Mouse (Mus musculus) myocyte (in vitro differentiated cells): ENCODE results near the gene Prrt4. TPM values are rescaled to one million over a fixed set of nuclear protein-coding genes. Genes with fewer than 3 reads are reported as not detected.
"Not testable (repeated sequence)": the region's sequence is repeated elsewhere in the genome, so short reads cannot be mapped to it uniquely, and the experiment has no call there.

Source experiments
- H3K27me3 ChIP-seq: one replicate; pipeline ENCODE4 v1.6.1; 2011; ENCODE audit not compliant: control insufficient read depth, insufficient read depth, insufficient read length
- H3K36me3 ChIP-seq: one replicate; pipeline ENCODE4 v1.6.1; 2011; ENCODE audit not compliant: control insufficient read depth, insufficient read depth
- H3K4me2 ChIP-seq: one replicate; pipeline ENCODE4 v1.6.1; 2011; ENCODE audit warnings: low read depth, control low read depth
- H3K4me3 ChIP-seq: one replicate; pipeline ENCODE4 v1.5.1; 2011; ENCODE audit warnings: mild to moderate bottlenecking, control low read depth, moderate library complexity
- H3K79me2 ChIP-seq: one replicate; pipeline ENCODE4 v1.6.1; 2011; ENCODE audit not compliant: control insufficient read depth, insufficient read depth
- H3ac ChIP-seq: one replicate; pipeline ENCODE4 v1.6.1; 2011; ENCODE audit not compliant: control insufficient read depth, insufficient read length
- CEBPB ChIP-seq: IDR thresholded peaks from 2 replicates; pipeline ENCODE4 v1.6.1; 2011; ENCODE audit warnings: mild to moderate bottlenecking, moderate library complexity; ENCODE audit not compliant: poor library complexity, insufficient read depth, severe bottlenecking
- E2F4 ChIP-seq: IDR thresholded peaks from one replicate; pipeline ENCODE4 v1.6.1; 2011; ENCODE audit warnings: mild to moderate bottlenecking, control low read depth, moderate library complexity; ENCODE audit not compliant: insufficient read depth
- MAX ChIP-seq: IDR thresholded peaks from one replicate; pipeline ENCODE4 v1.6.1; 2011; ENCODE audit warnings: low read depth, mild to moderate bottlenecking, control low read depth
- MYOD1 ChIP-seq, 3 experiments: IDR thresholded peaks; one replicate each; pipeline ENCODE4 v1.6.1; 2011; ENCODE audit warnings: control low read depth in 2 of 3, low read depth in 2 of 3, mild to moderate bottlenecking in 2 of 3, moderate library complexity in 1 of 3; ENCODE audit not compliant: insufficient read length in 2 of 3, control insufficient read depth in 1 of 3
- MYOG ChIP-seq, 3 experiments: IDR thresholded peaks; one replicate each; pipeline ENCODE4 v1.6.1; 2011; ENCODE audit warnings: control low read depth in 2 of 3, low read depth in 2 of 3, mild to moderate bottlenecking in 2 of 3; ENCODE audit not compliant: insufficient read length in 2 of 3, control insufficient read depth in 1 of 3, insufficient read depth in 1 of 3
- POLR2A ChIP-seq: IDR thresholded peaks from one replicate; pipeline ENCODE4 v1.6.1; 2011; ENCODE audit warnings: low read depth, mild to moderate bottlenecking, control low read depth, moderate library complexity; ENCODE audit not compliant: insufficient read length
- POLR2AphosphoS2 ChIP-seq: IDR thresholded peaks from one replicate; pipeline ENCODE4 v1.6.1; 2011; ENCODE audit warnings: low read depth, control low read depth; ENCODE audit not compliant: insufficient read length
- REST ChIP-seq: IDR thresholded peaks from one replicate; pipeline ENCODE4 v1.6.1; 2011; ENCODE audit warnings: mild to moderate bottlenecking, control low read depth, moderate library complexity; ENCODE audit not compliant: insufficient read depth, insufficient read length
- SRF ChIP-seq: IDR thresholded peaks from one replicate; pipeline ENCODE4 v1.6.1; 2011; ENCODE audit warnings: low read depth; ENCODE audit not compliant: control insufficient read depth, insufficient read length
- TCF12 ChIP-seq: IDR thresholded peaks from one replicate; pipeline ENCODE4 v1.6.1; 2011; ENCODE audit warnings: mild to moderate bottlenecking, control low read depth; ENCODE audit not compliant: poor library complexity, insufficient read depth, severe bottlenecking
- TCF3 ChIP-seq: IDR thresholded peaks from one replicate; pipeline ENCODE4 v1.6.1; 2011; ENCODE audit warnings: low read depth, control low read depth; ENCODE audit not compliant: insufficient read length
- USF1 ChIP-seq: IDR thresholded peaks from one replicate; pipeline ENCODE4 v1.6.1; 2011; ENCODE audit warnings: low read depth, mild to moderate bottlenecking, control low read depth, moderate library complexity
- polyA plus RNA-seq: library from polyadenylated mRNA; unstranded; fragments of >200 nt; fragmentation: generic; extraction: Trizol; gene quantifications from one replicate; pipeline ENCODE4 v1.2.1, GENCODE M21; 2012; ENCODE audit warnings: missing spikeins

Gene Prrt4
- polyA plus RNA-seq, 1 experiment, result 0.37 TPM

- H3K36me3 ChIP-seq, result no peaks in the 10 kb centered on the region
- H3K4me3 ChIP-seq, result no peak overlapping the region
- TF ChIP-seq POLR2AphosphoS2 (no peak), MYOD1 (IDR thresholded peaks at IDR 0.05; ENCODE audit: control insufficient read depth in 1 of 3, insufficient read length in 2 of 3, low read depth in 2 of 3) (no peak)
- H3K27me3 ChIP-seq, result peaks cover 35% of the 10 kb centered on the region
- no peak overlapping the region for H3ac ChIP-seq
- peaks cover 5% of the 10 kb centered on the region for H3K79me2 ChIP-seq
- no peak overlapping the region for H3K4me2 ChIP-seq
These were observed 10.5 kb downstream of the Prrt4 start for GRCm38 (mm10) chr6:29168871-29169270.

- Histone ChIP-seq H3K36me3 (no peaks in the 10 kb centered on the region), H3K4me3 (no peak overlapping the region), H3K27me3 (peaks cover 19% of the 10 kb centered on the region), H3ac (no peak overlapping the region), H3K4me2 (no peak overlapping the region), H3K79me2 (peaks cover 27% of the 10 kb centered on the region)
- no peak for TF ChIP-seq SRF
- no peak for TF ChIP-seq TCF12
- no peak for TF ChIP-seq MYOG (IDR thresholded peaks at IDR 0.05; ENCODE audit: control insufficient read depth in 1 of 3, insufficient read depth in 1 of 3, insufficient read length in 2 of 3, low read depth in 2 of 3)
- TF ChIP-seq TCF3, result no peak
- no peak for TF ChIP-seq POLR2AphosphoS2
- no peak for TF ChIP-seq CEBPB
- no peak for TF ChIP-seq POLR2A
- TF ChIP-seq E2F4, result no peak
- TF ChIP-seq MAX, result no peak
- no peak for TF ChIP-seq USF1
- no peak for TF ChIP-seq MYOD1 (IDR thresholded peaks at IDR 0.05; ENCODE audit: control insufficient read depth in 1 of 3, insufficient read length in 2 of 3, low read depth in 2 of 3)
- no peak for TF ChIP-seq REST
These were observed 13.2 kb downstream of the Prrt4 start for GRCm38 (mm10) chr6:29166196-29166595.

GRCm38 (mm10) chr6:29164314-29165244 lies 14.8 kb downstream of the Prrt4 start, which contains the start of gene Rbm28:
TSS of gene Rbm28 (minus strand) at chr6:29165006.
- peaks cover 5% of the 10 kb centered on the region for H3K27me3 ChIP-seq
- peaks cover 8% of the 10 kb centered on the region for H3K36me3 ChIP-seq
- peaks cover 28% of the 10 kb centered on the region for H3K79me2 ChIP-seq
- peak within 1 kb of the TSS; percentile 93 for H3K4me2 ChIP-seq
- peak within 1 kb of the TSS; percentile 90 for H3ac ChIP-seq
- TF ChIP-seq USF1, result no peak
- TF ChIP-seq MAX, result peak; percentile 33
- no peak for TF ChIP-seq MYOG (IDR thresholded peaks at IDR 0.05; ENCODE audit: control insufficient read depth in 1 of 3, insufficient read depth in 1 of 3, insufficient read length in 2 of 3, low read depth in 2 of 3)
- TF ChIP-seq CEBPB, result no peak
- no peak for TF ChIP-seq TCF3
- no peak for TF ChIP-seq MYOD1 (IDR thresholded peaks at IDR 0.05; ENCODE audit: control insufficient read depth in 1 of 3, insufficient read length in 2 of 3, low read depth in 2 of 3)
- TF ChIP-seq POLR2A, result peak; percentile 98
- peak; percentile 98 for TF ChIP-seq POLR2AphosphoS2
- no peak for TF ChIP-seq SRF
- TF ChIP-seq E2F4, result no peak
- TF ChIP-seq TCF12, result no peak
- no peak for TF ChIP-seq REST
- H3K4me3 ChIP-seq, result peak within 1 kb of the TSS; percentile 88

GRCm38 (mm10) chr6:29161291-29161690 lies 18.1 kb downstream of the Prrt4 start:
- Histone ChIP-seq H3K36me3 (peaks cover 36% of the 10 kb centered on the region), H3K79me2 (peaks cover 28% of the 10 kb centered on the region)
- not testable (repeated sequence) for H3K4me3 ChIP-seq, H3ac ChIP-seq, H3K4me2 ChIP-seq, H3K27me3 ChIP-seq

GRCm38 (mm10) chr6:29160786-29161185 lies 18.6 kb downstream of the Prrt4 start:
- peaks cover 28% of the 10 kb centered on the region for H3K79me2 ChIP-seq
- TF ChIP-seq MAX (no peak), POLR2A (no peak), REST (no peak), POLR2AphosphoS2 (no peak), SRF (no peak), CEBPB (no peak), TCF3 (no peak), MYOD1 (IDR thresholded peaks at IDR 0.05; ENCODE audit: control insufficient read depth in 1 of 3, insufficient read length in 2 of 3, low read depth in 2 of 3) (no peak), TCF12 (no peak), E2F4 (no peak), USF1 (no peak), MYOG (IDR thresholded peaks at IDR 0.05; ENCODE audit: control insufficient read depth in 1 of 3, insufficient read depth in 1 of 3, insufficient read length in 2 of 3, low read depth in 2 of 3) (no peak)
- no peaks in the 10 kb centered on the region for H3K27me3 ChIP-seq
- H3K36me3 ChIP-seq, result peaks cover 39% of the 10 kb centered on the region
- no peak overlapping the region for H3K4me3 ChIP-seq
- no peak overlapping the region for H3K4me2 ChIP-seq
- H3ac ChIP-seq, result no peak overlapping the region
